Mouse (Mus musculus): Measurements from ENCODE around the gene Gli2. TPM values are rescaled to one million over a fixed set of nuclear protein-coding genes. Genes with fewer than 3 reads are reported as not detected.

The Gli2 gene
- total RNA-seq, 1 experiment, result 9.8 TPM

DNA sequence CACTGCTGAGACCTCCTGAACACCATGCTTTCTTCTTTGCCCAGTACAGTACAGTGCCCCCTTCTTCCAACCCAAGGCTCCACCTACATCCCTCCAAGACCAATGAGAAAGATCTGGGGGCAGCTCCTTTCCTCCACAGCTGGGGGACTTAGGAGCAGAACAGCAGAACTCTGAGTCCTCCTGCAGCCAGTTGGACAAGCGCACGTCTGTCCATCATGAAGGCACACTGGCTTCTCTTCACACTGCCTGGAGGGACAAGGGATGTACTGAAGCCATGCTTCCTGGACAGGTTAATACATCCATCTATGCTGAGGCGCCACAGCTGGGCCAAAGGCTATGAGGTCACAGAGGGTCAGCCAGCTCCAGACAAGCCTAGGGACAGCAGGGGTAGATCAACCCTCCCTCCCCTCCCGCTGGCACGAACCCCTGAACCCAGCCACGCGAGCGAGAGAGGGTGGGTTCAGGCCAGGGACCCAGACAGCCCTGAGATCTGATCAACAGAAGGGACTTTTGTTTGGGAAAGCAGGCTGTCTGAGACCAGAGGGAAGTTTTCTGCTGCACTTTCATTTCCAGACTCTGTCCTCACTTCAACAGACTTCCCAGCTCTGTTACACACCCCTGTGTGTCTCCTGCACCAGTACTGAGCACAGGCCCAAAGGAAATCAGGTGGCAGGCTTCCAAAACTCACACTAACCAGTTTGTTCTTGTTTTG is 27.6 kb downstream of the Gli2 start:
- in situ Hi-C loops (cut with MboI; ENCODE audit: low sequenced_read_pairs in 2 of 2, unreplicated experiment in 2 of 2), result no loop called here
- no peak for DNase-seq (ENCODE audit: low read depth, low spot score)
- H3K36me3 ChIP-seq (ENCODE audit: control insufficient read depth, insufficient read depth, low read length, poor library complexity, severe bottlenecking), result peaks cover 5% of the 10 kb centered on the region; the same call in 1 of the 2 replicates
- H3K4me3 ChIP-seq (ENCODE audit: insufficient read depth in 1 of 2, low read depth in 1 of 2, low read length in 2 of 2, poor library complexity in 1 of 2, severe bottlenecking in 1 of 2), result no peak overlapping the region
- no peaks in the 10 kb centered on the region for H3K9me3 ChIP-seq (ENCODE audit: control insufficient read depth, insufficient read depth, low read depth, low read length)
- no peak for TF ChIP-seq ZC3H11A (IDR thresholded peaks at IDR 0.05; ENCODE audit: borderline replicate concordance, low read depth, low read length)
- TF ChIP-seq CHD2 (IDR thresholded peaks at IDR 0.05; ENCODE audit: low read depth, low read length), result no peak
- TF ChIP-seq HCFC1 (IDR thresholded peaks at IDR 0.05; ENCODE audit: borderline replicate concordance, insufficient read depth, low read length), result no peak
- no peak for TF ChIP-seq MAFK (IDR thresholded peaks at IDR 0.05; ENCODE audit: insufficient read depth, low read depth, low read length)
- no peak for TF ChIP-seq ZNF384 (IDR thresholded peaks at IDR 0.05; ENCODE audit: low read depth, low read length)
- no peak overlapping the region for H3K27ac ChIP-seq (ENCODE audit: insufficient read depth, low read depth, low read length, poor library complexity, severe bottlenecking)
- no peak overlapping the region for H3K9ac ChIP-seq (ENCODE audit: insufficient read depth, low read depth, low read length, poor library complexity, severe bottlenecking)
- peaks cover 5 to 26% of the 10 kb centered on the region in 2 experiments; a peak in 3 of 4 replicates for H3K4me1 ChIP-seq (ENCODE audit: control insufficient read depth in 2 of 2, insufficient read depth in 2 of 2, low read length in 2 of 2, poor library complexity in 1 of 2)

DNA sequence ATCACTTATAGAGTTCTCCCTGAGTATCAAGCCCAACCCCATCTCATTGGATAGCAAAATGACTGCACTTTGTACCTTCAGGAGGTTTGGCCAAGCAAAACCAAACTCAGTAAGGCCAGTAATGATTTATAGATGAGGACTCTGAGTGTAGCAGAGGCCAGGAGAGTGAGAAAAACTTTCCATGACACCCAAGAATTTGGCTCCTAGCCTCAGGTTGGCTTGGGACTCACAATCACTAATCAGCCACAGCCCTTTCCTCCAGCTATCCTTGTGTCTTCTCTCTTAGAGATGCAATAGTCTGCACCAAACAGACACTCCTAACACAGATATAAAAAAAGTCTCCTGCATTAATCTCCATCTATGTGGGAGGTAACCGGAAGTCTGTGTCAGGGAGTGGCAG is 31.1 kb downstream of the Gli2 start:
- TF ChIP-seq ZC3H11A (IDR thresholded peaks at IDR 0.05; ENCODE audit: borderline replicate concordance, low read depth, low read length) (no peak), HCFC1 (IDR thresholded peaks at IDR 0.05; ENCODE audit: borderline replicate concordance, insufficient read depth, low read length) (no peak), CHD2 (IDR thresholded peaks at IDR 0.05; ENCODE audit: low read depth, low read length) (no peak), MAFK (IDR thresholded peaks at IDR 0.05; ENCODE audit: insufficient read depth, low read depth, low read length) (no peak), ZNF384 (IDR thresholded peaks at IDR 0.05; ENCODE audit: low read depth, low read length) (no peak)
- Histone ChIP-seq H3K27ac (ENCODE audit: insufficient read depth, low read depth, low read length, poor library complexity, severe bottlenecking) (no peak overlapping the region), H3K36me3 (ENCODE audit: control insufficient read depth, insufficient read depth, low read length, poor library complexity, severe bottlenecking) (peaks cover 7% of the 10 kb centered on the region; the same call in 1 of the 2 replicates), H3K9ac (ENCODE audit: insufficient read depth, low read depth, low read length, poor library complexity, severe bottlenecking) (no peak overlapping the region), H3K9me3 (ENCODE audit: control insufficient read depth, insufficient read depth, low read depth, low read length) (no peaks in the 10 kb centered on the region), H3K4me3 (ENCODE audit: insufficient read depth in 1 of 2, low read depth in 1 of 2, low read length in 2 of 2, poor library complexity in 1 of 2, severe bottlenecking in 1 of 2) (no peak overlapping the region), H3K4me1 (ENCODE audit: control insufficient read depth in 2 of 2, insufficient read depth in 2 of 2, low read length in 2 of 2, poor library complexity in 1 of 2) (peaks cover 5 to 29% of the 10 kb centered on the region in 2 experiments; a peak in 3 of 4 replicates)
- in situ Hi-C loops (cut with MboI; ENCODE audit: low sequenced_read_pairs in 2 of 2, unreplicated experiment in 2 of 2), result no loop called here
- DNase-seq (ENCODE audit: low read depth, low spot score), result no peak

GRCm38 (mm10) chr1:119020092-119020491 is 33.3 kb downstream of the Gli2 start:
- DNase-seq (ENCODE audit: low read depth, low spot score), result no peak
- Histone ChIP-seq H3K4me1 (ENCODE audit: control insufficient read depth in 2 of 2, insufficient read depth in 2 of 2, low read length in 2 of 2, poor library complexity in 1 of 2) (peaks cover 5 to 19% of the 10 kb centered on the region in 2 experiments; a peak in 2 of 4 replicates), H3K4me3 (ENCODE audit: insufficient read depth in 1 of 2, low read depth in 1 of 2, low read length in 2 of 2, poor library complexity in 1 of 2, severe bottlenecking in 1 of 2) (no peak overlapping the region), H3K9ac (ENCODE audit: insufficient read depth, low read depth, low read length, poor library complexity, severe bottlenecking) (no peak overlapping the region), H3K9me3 (ENCODE audit: control insufficient read depth, insufficient read depth, low read depth, low read length) (no peaks in the 10 kb centered on the region), H3K36me3 (ENCODE audit: control insufficient read depth, insufficient read depth, low read length, poor library complexity, severe bottlenecking) (peaks cover 3% of the 10 kb centered on the region; the same call in 1 of the 2 replicates), H3K27ac (ENCODE audit: insufficient read depth, low read depth, low read length, poor library complexity, severe bottlenecking) (no peak overlapping the region)
- TF ChIP-seq MAFK (IDR thresholded peaks at IDR 0.05; ENCODE audit: insufficient read depth, low read depth, low read length) (no peak), ZC3H11A (IDR thresholded peaks at IDR 0.05; ENCODE audit: borderline replicate concordance, low read depth, low read length) (no peak), HCFC1 (IDR thresholded peaks at IDR 0.05; ENCODE audit: borderline replicate concordance, insufficient read depth, low read length) (no peak), ZNF384 (IDR thresholded peaks at IDR 0.05; ENCODE audit: low read depth, low read length) (no peak), CHD2 (IDR thresholded peaks at IDR 0.05; ENCODE audit: low read depth, low read length) (no peak)
- in situ Hi-C loops (cut with MboI; ENCODE audit: low sequenced_read_pairs in 2 of 2, unreplicated experiment in 2 of 2), result no loop called here

GRCm38 (mm10) chr1:119019056-119019455 is 34.4 kb downstream of the Gli2 start:
- Histone ChIP-seq H3K4me1 (ENCODE audit: control insufficient read depth in 2 of 2, insufficient read depth in 2 of 2, low read length in 2 of 2, poor library complexity in 1 of 2) (peaks cover 4 to 24% of the 10 kb centered on the region in 2 experiments; a peak in 2 of 4 replicates), H3K27ac (ENCODE audit: insufficient read depth, low read depth, low read length, poor library complexity, severe bottlenecking) (no peak overlapping the region), H3K36me3 (ENCODE audit: control insufficient read depth, insufficient read depth, low read length, poor library complexity, severe bottlenecking) (peaks cover 6% of the 10 kb centered on the region; the same call in 1 of the 2 replicates), H3K9ac (ENCODE audit: insufficient read depth, low read depth, low read length, poor library complexity, severe bottlenecking) (no peak overlapping the region), H3K9me3 (ENCODE audit: control insufficient read depth, insufficient read depth, low read depth, low read length) (no peaks in the 10 kb centered on the region), H3K4me3 (ENCODE audit: insufficient read depth in 1 of 2, low read depth in 1 of 2, low read length in 2 of 2, poor library complexity in 1 of 2, severe bottlenecking in 1 of 2) (no peak overlapping the region)
- no peak for DNase-seq (ENCODE audit: low read depth, low spot score)
- TF ChIP-seq MAFK (IDR thresholded peaks at IDR 0.05; ENCODE audit: insufficient read depth, low read depth, low read length), result no peak
- TF ChIP-seq HCFC1 (IDR thresholded peaks at IDR 0.05; ENCODE audit: borderline replicate concordance, insufficient read depth, low read length), result no peak
- no peak for TF ChIP-seq ZC3H11A (IDR thresholded peaks at IDR 0.05; ENCODE audit: borderline replicate concordance, low read depth, low read length)
- in situ Hi-C loops (cut with MboI; ENCODE audit: low sequenced_read_pairs in 2 of 2, unreplicated experiment in 2 of 2), result no loop called here

Data from ES-E14 (cell line).